21 mouse cellular contexts compared by ENCODE assay signal in genomic region chr1:141464576-141464975, GRCm38 (mm10).
DNase-seq lines count a peak whose midpoint lies in the region; ATAC-seq and TF ChIP-seq lines count a peak whose summit lies in the region.
"Had no signal": no experiment of that assay in that cellular context is flagged by ENCODE, and none has a peak within 500 bp of the region (broad histone marks: within the 10 kb centered on the region; RNA-seq: fewer than 3 reads in every experiment).

No protein-coding gene starts in this region.

- DNase-seq in adrenal gland, adult 8-10 months = peak; percentile 43
- no peak for DNase-seq in adrenal gland, adult 18-20 months (ENCODE audit: low spot score in 2 of 2)
- DNase-seq in midbrain, postnatal 0 days (ENCODE audit: low spot score) = peak; percentile 5
- no peak for DNase-seq in midbrain, embryonic 10.5 days (ENCODE audit: low spot score)
- peak; percentile 17 to 19 for DNase-seq in adrenal gland, postnatal 36 days
- DNase-seq in layer of hippocampus, adult 9-10 months (ENCODE audit: low spot score) = no peak
- DNase-seq in thymus, postnatal 25 days = no peak
- DNase-seq: cerebellum, adult 11-12 months; forebrain, postnatal 0 days; gastrocnemius, postnatal 14 days; heart, adult 2 months; heart, postnatal 14 days; kidney, adult 2 months had no signal

- H3K4me1 ChIP-seq in midbrain, postnatal 0 days (ENCODE audit: insufficient read depth, low read length) = no peaks in the 10 kb centered on the region
- H3K4me1 ChIP-seq in midbrain, embryonic 10.5 days = no peaks in the 10 kb centered on the region
- H3K4me1 ChIP-seq: embryonic facial prominence, embryonic 12.5 days; forebrain, embryonic 13.5 days; heart, embryonic 15.5 days; hindbrain, embryonic 13.5 days had no signal

- H3K9ac ChIP-seq in midbrain, postnatal 0 days (replicated peaks; ENCODE audit: low read length, poor library complexity, severe bottlenecking) = no peak overlapping the region
- H3K9ac ChIP-seq: embryonic facial prominence, embryonic 12.5 days; forebrain, embryonic 13.5 days; forebrain, postnatal 0 days; heart, embryonic 15.5 days; hindbrain, embryonic 13.5 days had no signal

- no peaks in the 10 kb centered on the region for H3K27me3 ChIP-seq in midbrain, postnatal 0 days (ENCODE audit: insufficient read depth, low read length)
- H3K27me3 ChIP-seq in midbrain, embryonic 10.5 days (ENCODE audit: low read depth, poor library complexity, severe bottlenecking) = no peaks in the 10 kb centered on the region
- H3K27me3 ChIP-seq: embryonic facial prominence, embryonic 12.5 days; forebrain, embryonic 13.5 days; heart, embryonic 15.5 days; hindbrain, embryonic 13.5 days had no signal

- H3K27ac ChIP-seq in midbrain, postnatal 0 days (ENCODE audit: low read depth, low read length) = no peak overlapping the region
- H3K27ac ChIP-seq in midbrain, embryonic 10.5 days (replicated peaks) = no peak overlapping the region
- H3K27ac ChIP-seq: embryonic facial prominence, embryonic 12.5 days; forebrain, embryonic 13.5 days; heart, adult 2 months; heart, embryonic 15.5 days; hindbrain, embryonic 13.5 days had no signal

- H3K36me3 ChIP-seq in midbrain, postnatal 0 days (ENCODE audit: insufficient read depth, low read length) = no peaks in the 10 kb centered on the region
- H3K36me3 ChIP-seq in midbrain, embryonic 10.5 days = no peaks in the 10 kb centered on the region
- H3K36me3 ChIP-seq: embryonic facial prominence, embryonic 12.5 days; G1E; heart, embryonic 15.5 days; hindbrain, embryonic 13.5 days had no signal

- no peak for ATAC-seq in midbrain, postnatal 0 days (ENCODE audit: low FRiP score)
- ATAC-seq: CD4-positive, CD25-positive, alpha-beta regulatory T cell, adult 4 months; forebrain, embryonic 13.5 days; forebrain, postnatal 0 days; intestine, embryonic 16.5 days had no signal

- no peak overlapping the region for H3K4me2 ChIP-seq in midbrain, postnatal 0 days (ENCODE audit: low read depth, low read length, poor library complexity, severe bottlenecking)
- H3K4me2 ChIP-seq: embryonic facial prominence, embryonic 12.5 days; forebrain, embryonic 13.5 days; heart, embryonic 11.5 days; heart, embryonic 15.5 days; hindbrain, embryonic 13.5 days had no signal

- no peak for TF ChIP-seq CTCF in midbrain, postnatal 0 days (IDR thresholded peaks at IDR 0.05)

- H3K9me3 ChIP-seq in midbrain, postnatal 0 days (ENCODE audit: low read length) = no peaks in the 10 kb centered on the region
- no peaks in the 10 kb centered on the region for H3K9me3 ChIP-seq in midbrain, embryonic 10.5 days (replicated peaks)
- H3K9me3 ChIP-seq: embryonic facial prominence, embryonic 12.5 days; forebrain, embryonic 13.5 days; heart, embryonic 15.5 days; hindbrain, embryonic 13.5 days had no signal

- no peak overlapping the region for H3K4me3 ChIP-seq in midbrain, postnatal 0 days (ENCODE audit: low read depth, low read length)
- no peak overlapping the region for H3K4me3 ChIP-seq in midbrain, embryonic 10.5 days
- H3K4me3 ChIP-seq: embryonic facial prominence, embryonic 12.5 days; forebrain, embryonic 13.5 days; heart, adult 2 months; heart, embryonic 15.5 days; hindbrain, embryonic 13.5 days had no signal

Comparison
In these comparisons a context has a peak if more than half of its experiments do, and no peak if none do; other contexts are left out.
1. DNase-seq: peak in adrenal gland, adult 8-10 months (single experiment), midbrain, postnatal 0 days (single experiment) and adrenal gland, postnatal 36 days (2 of 2); none in adrenal gland, adult 18-20 months (0 of 2), midbrain, embryonic 10.5 days (single experiment), layer of hippocampus, adult 9-10 months (single experiment) and thymus, postnatal 25 days (single experiment).